Mouse (Mus musculus): ENCODE measurements at regions not wholly inside any gene's neighbourhood (a gene's known extent, or its start where the extent isn't known, plus 50 kb on each side); places are given as distances from the start of the nearest gene placed in this dataset.

- no peak for DNase-seq (ENCODE audit: low read depth in 3 of 3, low spot score in 3 of 3)
- H3K4me1 ChIP-seq (replicated peaks; ENCODE audit: control insufficient read depth in 2 of 2, insufficient read depth in 2 of 2, low read length in 1 of 2): 0 out of 4 replicates have a peak, but pooled peaks cover 0 to 2% of the 10 kb centered on the region in 2 experiments
- TF ChIP-seq EP300 (IDR thresholded peaks at IDR 0.05; ENCODE audit: low read depth): no peak
- no peak for TF ChIP-seq CTCF (IDR thresholded peaks at IDR 0.05; ENCODE audit: low read depth)
- ATAC-seq (ENCODE audit: insufficient read depth): no peak
- no peaks in the 10 kb centered on the region for H3K9me3 ChIP-seq (ENCODE audit: control insufficient read depth, low read length)
- H3K4me2 ChIP-seq (ENCODE audit: low read depth): no peak overlapping the region
- no peak overlapping the region for H3K27ac ChIP-seq
- no peak overlapping the region for H3K4me3 ChIP-seq (ENCODE audit: insufficient read depth in 1 of 2, low read depth in 2 of 2, low read length in 2 of 2)
- H3K9ac ChIP-seq (replicated peaks): no peak overlapping the region
- 34% methylated on average over 3 of the region's 3 CpGs for WGBS (ENCODE audit: insufficient replicate concordance)
- no peaks in the 10 kb centered on the region for H3K27me3 ChIP-seq (ENCODE audit: control insufficient read depth, insufficient read depth, low read length)
- no peaks in the 10 kb centered on the region for H3K36me3 ChIP-seq (replicated peaks; ENCODE audit: control insufficient read depth, insufficient read depth, low read depth)
Measured at GRCm38 (mm10) chr19:32881443-32881842, 124.1 kb downstream of the Pten start.

- TF ChIP-seq EP300 (IDR thresholded peaks at IDR 0.05; ENCODE audit: low read depth) (no peak), CTCF (IDR thresholded peaks at IDR 0.05; ENCODE audit: low read depth) (no peak)
- no peak for DNase-seq (ENCODE audit: low read depth in 3 of 3, low spot score in 3 of 3)
- no peaks in the 10 kb centered on the region for H3K9me3 ChIP-seq (ENCODE audit: control insufficient read depth, low read length)
- H3K27ac ChIP-seq: no peak overlapping the region
- WGBS (ENCODE audit: insufficient replicate concordance): 63% methylated on average over 3 of the region's 3 CpGs
- no peaks in the 10 kb centered on the region for H3K36me3 ChIP-seq (replicated peaks; ENCODE audit: control insufficient read depth, insufficient read depth, low read depth)
- 0 out of 4 replicates have a peak, but pooled peaks cover 0 to 2% of the 10 kb centered on the region in 2 experiments for H3K4me1 ChIP-seq (replicated peaks; ENCODE audit: control insufficient read depth in 2 of 2, insufficient read depth in 2 of 2, low read length in 1 of 2)
- no peak overlapping the region for H3K9ac ChIP-seq (replicated peaks)
- no peak overlapping the region for H3K4me2 ChIP-seq (ENCODE audit: low read depth)
- no peaks in the 10 kb centered on the region for H3K27me3 ChIP-seq (ENCODE audit: control insufficient read depth, insufficient read depth, low read length)
- no peak overlapping the region for H3K4me3 ChIP-seq (ENCODE audit: insufficient read depth in 1 of 2, low read depth in 2 of 2, low read length in 2 of 2)
- no peak for ATAC-seq (ENCODE audit: insufficient read depth)
Measured at GRCm38 (mm10) chr19:32884279-32884678, 127.0 kb downstream of the Pten start.

- Histone ChIP-seq H3K9ac (replicated peaks) (no peak overlapping the region), H3K9me3 (ENCODE audit: control insufficient read depth, low read length) (no peaks in the 10 kb centered on the region), H3K27ac (no peak overlapping the region), H3K4me2 (ENCODE audit: low read depth) (no peak overlapping the region), H3K27me3 (ENCODE audit: control insufficient read depth, insufficient read depth, low read length) (no peaks in the 10 kb centered on the region), H3K4me1 (replicated peaks; ENCODE audit: control insufficient read depth in 2 of 2, insufficient read depth in 2 of 2, low read length in 1 of 2) (0 out of 4 replicates have a peak, but pooled peaks cover 0 to 2% of the 10 kb centered on the region in 2 experiments), H3K4me3 (ENCODE audit: insufficient read depth in 1 of 2, low read depth in 2 of 2, low read length in 2 of 2) (no peak overlapping the region), H3K36me3 (replicated peaks; ENCODE audit: control insufficient read depth, insufficient read depth, low read depth) (no peaks in the 10 kb centered on the region)
- TF ChIP-seq CTCF (IDR thresholded peaks at IDR 0.05; ENCODE audit: low read depth) (no peak), EP300 (IDR thresholded peaks at IDR 0.05; ENCODE audit: low read depth) (no peak)
- no peak for ATAC-seq (ENCODE audit: insufficient read depth)
- no peak for DNase-seq (ENCODE audit: low read depth in 3 of 3, low spot score in 3 of 3)
- 60% methylated on average over 12 of the region's 12 CpGs for WGBS (ENCODE audit: insufficient replicate concordance)
Measured at GRCm38 (mm10) chr19:32885481-32886131, 128.3 kb downstream of the Pten start.

- 59% methylated on average over 7 of the region's 7 CpGs for WGBS (ENCODE audit: insufficient replicate concordance)
- DNase-seq (ENCODE audit: low read depth in 3 of 3, low spot score in 3 of 3): no peak
Measured at GRCm38 (mm10) chr19:32887190-32887589, 129.9 kb downstream of the Pten start.

DNA sequence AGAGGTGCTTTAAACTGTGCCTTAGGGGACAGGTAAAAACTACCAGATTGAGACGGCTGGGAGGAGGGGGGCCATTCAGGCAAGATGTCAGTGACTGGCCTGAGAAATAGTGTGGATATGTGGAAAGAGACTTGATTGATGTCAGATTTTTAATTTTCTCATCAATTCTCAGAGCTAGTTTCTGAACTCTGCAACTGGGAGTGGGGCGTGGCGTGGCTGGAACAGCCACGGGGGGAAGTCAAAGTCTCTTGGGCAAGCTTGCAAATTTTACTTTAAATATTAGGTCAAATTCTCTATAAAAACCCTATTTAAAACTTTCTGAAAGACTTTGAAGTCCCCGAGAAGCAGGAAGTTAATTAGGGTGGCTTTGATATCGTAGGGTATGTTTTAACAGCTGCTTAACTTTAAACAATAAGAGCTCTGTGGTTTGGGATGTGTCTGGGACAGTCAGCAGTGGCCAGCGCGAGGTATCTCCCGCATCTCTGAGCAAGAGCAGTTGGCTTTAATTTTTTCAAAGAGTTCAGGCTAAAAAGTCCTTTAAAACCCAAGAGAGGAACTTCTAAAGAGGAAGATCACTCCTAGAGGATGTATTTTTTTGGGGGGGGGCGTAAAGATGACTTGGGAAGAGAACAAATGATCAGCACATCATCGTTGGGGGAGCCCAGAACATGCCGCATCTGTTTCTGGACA lies 131.5 kb downstream of the Pten start:
- no peak for ATAC-seq (ENCODE audit: insufficient read depth)
- Histone ChIP-seq H3K9me3 (ENCODE audit: control insufficient read depth, low read length) (no peaks in the 10 kb centered on the region), H3K4me2 (ENCODE audit: low read depth) (no peak overlapping the region), H3K4me1 (replicated peaks; ENCODE audit: control insufficient read depth in 2 of 2, insufficient read depth in 2 of 2, low read length in 1 of 2) (0 out of 4 replicates have a peak, but pooled peaks cover 0 to 2% of the 10 kb centered on the region in 2 experiments), H3K9ac (replicated peaks) (no peak overlapping the region), H3K4me3 (ENCODE audit: insufficient read depth in 1 of 2, low read depth in 2 of 2, low read length in 2 of 2) (no peak overlapping the region), H3K27ac (no peak overlapping the region), H3K27me3 (ENCODE audit: control insufficient read depth, insufficient read depth, low read length) (no peaks in the 10 kb centered on the region), H3K36me3 (replicated peaks; ENCODE audit: control insufficient read depth, insufficient read depth, low read depth) (no peaks in the 10 kb centered on the region)
- DNase-seq (ENCODE audit: low read depth in 3 of 3, low spot score in 3 of 3): no peak
- TF ChIP-seq EP300 (IDR thresholded peaks at IDR 0.05; ENCODE audit: low read depth) (no peak), CTCF (IDR thresholded peaks at IDR 0.05; ENCODE audit: low read depth) (no peak)
- WGBS (ENCODE audit: insufficient replicate concordance): 53% methylated on average over 12 of the region's 12 CpGs

More at GRCm38 (mm10) chr19:32887190-32887589, 129.9 kb downstream of the Pten start:
- H3K4me1 ChIP-seq (replicated peaks; ENCODE audit: control insufficient read depth in 2 of 2, insufficient read depth in 2 of 2, low read length in 1 of 2): 0 out of 4 replicates have a peak, but pooled peaks cover 0 to 2% of the 10 kb centered on the region in 2 experiments
- ATAC-seq (ENCODE audit: insufficient read depth): no peak
- H3K9ac ChIP-seq (replicated peaks): no peak overlapping the region
- TF ChIP-seq EP300 (IDR thresholded peaks at IDR 0.05; ENCODE audit: low read depth) (no peak), CTCF (IDR thresholded peaks at IDR 0.05; ENCODE audit: low read depth) (no peak)
- H3K9me3 ChIP-seq (ENCODE audit: control insufficient read depth, low read length): no peaks in the 10 kb centered on the region
- H3K36me3 ChIP-seq (replicated peaks; ENCODE audit: control insufficient read depth, insufficient read depth, low read depth): no peaks in the 10 kb centered on the region
- H3K4me3 ChIP-seq (ENCODE audit: insufficient read depth in 1 of 2, low read depth in 2 of 2, low read length in 2 of 2): no peak overlapping the region
- H3K27me3 ChIP-seq (ENCODE audit: control insufficient read depth, insufficient read depth, low read length): no peaks in the 10 kb centered on the region
- H3K27ac ChIP-seq: no peak overlapping the region
- no peak overlapping the region for H3K4me2 ChIP-seq (ENCODE audit: low read depth)

All from liver, embryonic 14.5 days (tissue).